Mouse (Mus musculus): ENCODE data around the gene 1700113H08Rik.

DNA sequence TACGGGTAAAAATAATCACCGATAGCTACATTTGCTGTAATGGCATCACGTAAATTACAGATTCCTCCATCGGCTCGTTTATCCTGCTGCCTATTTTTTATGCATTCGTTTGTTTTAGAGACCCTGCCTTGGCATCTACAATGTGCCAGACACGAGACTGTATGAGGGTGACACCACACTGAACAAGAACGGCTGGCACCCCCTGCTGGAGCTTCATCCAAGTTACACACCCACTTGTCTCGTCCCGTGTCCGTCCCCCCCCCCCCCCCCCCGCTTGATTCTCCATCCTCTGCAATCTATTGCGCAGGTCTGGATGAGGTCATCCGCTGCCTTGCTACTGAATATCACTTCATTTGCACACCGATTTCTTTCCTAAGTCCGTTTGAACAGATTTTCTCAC, 37.1 kb upstream of the 1700113H08Rik start:
- TF ChIP-seq POLR2A (IDR thresholded peaks at IDR 0.05; ENCODE audit: insufficient read length, low read depth): no peak
- TF ChIP-seq MYOG (IDR thresholded peaks at IDR 0.05; ENCODE audit: control insufficient read depth in 1 of 3, insufficient read depth in 1 of 3, insufficient read length in 2 of 3, low read depth in 2 of 3): no peak
- no peak for TF ChIP-seq MYOD1 (IDR thresholded peaks at IDR 0.05; ENCODE audit: control insufficient read depth in 1 of 3, insufficient read length in 2 of 3, low read depth in 2 of 3)
- TF ChIP-seq USF1 (IDR thresholded peaks at IDR 0.05; ENCODE audit: low read depth): no peak
- TF ChIP-seq CEBPB (IDR thresholded peaks at IDR 0.05; ENCODE audit: insufficient read depth, poor library complexity, severe bottlenecking): no peak
- TF ChIP-seq TCF3 (IDR thresholded peaks at IDR 0.05; ENCODE audit: insufficient read length, low read depth): no peak
- no peak for TF ChIP-seq POLR2AphosphoS2 (IDR thresholded peaks at IDR 0.05; ENCODE audit: insufficient read length, low read depth)
- no peak for TF ChIP-seq MAX (IDR thresholded peaks at IDR 0.05; ENCODE audit: low read depth)
- no peak for TF ChIP-seq TCF12 (IDR thresholded peaks at IDR 0.05; ENCODE audit: insufficient read depth, poor library complexity, severe bottlenecking)
